Mouse (Mus musculus) MEL (cell line): Measurements from ENCODE around the gene Emsy. TPM values are rescaled to one million over a fixed set of nuclear protein-coding genes. Genes with fewer than 3 reads are reported as not detected.
A peak's percentile ranks its signal among the peaks of the same experiment; 100 is the strongest.

Source experiments
- DNase-seq: peaks from one replicate; pipeline ENCODE4 v3.0.0; 2011; ENCODE audit warnings: low read depth, low spot score
- H3K27ac ChIP-seq: 2 replicates; pipeline ENCODE4 v1.5.1; 2012; ENCODE audit warnings: low read depth, mild to moderate bottlenecking, control low read depth, low read length, moderate library complexity; ENCODE audit not compliant: control insufficient read depth
- H3K27me3 ChIP-seq, 2 experiments: fragments of 150-350 bp in 1 of 2; sonication (generic) in 1 of 2; 2 replicates each; pipeline ENCODE4 v1.6.1; 2012; ENCODE audit warnings: low read length in 2 of 2, mild to moderate bottlenecking in 2 of 2, improper control_type of control experiment in 1 of 2, moderate library complexity in 1 of 2; ENCODE audit not compliant: insufficient read depth in 2 of 2, control insufficient read depth in 1 of 2
- H3K36me3 ChIP-seq, 2 experiments: 2 replicates each; pipeline ENCODE4 v1.6.1; 2012 to 2014; ENCODE audit warnings: low read length in 2 of 2, improper control_type of control experiment in 1 of 2, inconsistent platforms in 1 of 2, mild to moderate bottlenecking in 1 of 2; ENCODE audit not compliant: insufficient read depth in 2 of 2, control insufficient read depth in 1 of 2
- H3K4me1 ChIP-seq, 2 experiments: fragments of 150-350 bp in 1 of 2; sonication (generic) in 1 of 2; 2 replicates each; pipeline ENCODE4 v1.6.1; 2012; ENCODE audit warnings: low read length in 2 of 2, improper control_type of control experiment in 1 of 2, mild to moderate bottlenecking in 1 of 2; ENCODE audit not compliant: insufficient read depth in 2 of 2, control insufficient read depth in 1 of 2
- H3K4me3 ChIP-seq, 2 experiments: fragments of 150-350 bp in 1 of 2; sonication (generic) in 1 of 2; 2 replicates each; pipeline ENCODE4 v1.5.1; 2012; ENCODE audit warnings: low read depth in 2 of 2, low read length in 2 of 2, mild to moderate bottlenecking in 2 of 2, moderate library complexity in 2 of 2, control low read depth in 1 of 2, improper control_type of control experiment in 1 of 2; ENCODE audit not compliant: control insufficient read depth in 1 of 2, insufficient read depth in 1 of 2
- H3K79me2 ChIP-seq: 2 replicates; pipeline ENCODE4 v1.6.1; 2012; ENCODE audit warnings: mild to moderate bottlenecking, low read length, moderate library complexity; ENCODE audit not compliant: control insufficient read depth, poor library complexity, insufficient read depth
- H3K9ac ChIP-seq: 2 replicates; pipeline ENCODE4 v1.6.1; 2012; ENCODE audit warnings: low read depth, mild to moderate bottlenecking, control low read depth, low read length, moderate library complexity; ENCODE audit not compliant: control insufficient read depth, poor library complexity, severe bottlenecking
- H3K9me3 ChIP-seq: fragments of 150-350 bp; sonication (generic); replicated peaks from 2 replicates; pipeline ENCODE4 v1.6.1; 2012; ENCODE audit warnings: mild to moderate bottlenecking, low read length, improper control_type of control experiment, moderate library complexity; ENCODE audit not compliant: insufficient read depth
- BHLHE40 ChIP-seq: IDR thresholded peaks from 2 replicates; pipeline ENCODE4 v1.6.1; 2012; ENCODE audit warnings: low read depth, mild to moderate bottlenecking, inconsistent platforms, low read length, improper control_type of control experiment, borderline replicate concordance
- CHD1 ChIP-seq: IDR thresholded peaks from 2 replicates; pipeline ENCODE4 v1.6.1; 2012; ENCODE audit warnings: low read depth, mild to moderate bottlenecking, inconsistent platforms, low read length, improper control_type of control experiment
- CHD2 ChIP-seq: IDR thresholded peaks from 2 replicates; pipeline ENCODE4 v1.6.1; 2011; ENCODE audit warnings: low read length, improper control_type of control experiment
- CTCF ChIP-seq, 3 experiments: IDR thresholded peaks in 2 of 3; conservative IDR thresholded peaks in 1 of 3; 2 replicates each; pipeline ENCODE4 v1.5.1; 2011 to 2012; ENCODE audit warnings: low read length in 3 of 3, low read depth in 2 of 3, mild to moderate bottlenecking in 2 of 3, improper control_type of control experiment in 1 of 3, inconsistent platforms in 1 of 3, mixed read lengths in 1 of 3, moderate library complexity in 1 of 3; ENCODE audit not compliant: control insufficient read depth in 1 of 3, insufficient read depth in 1 of 3, poor library complexity in 1 of 3, severe bottlenecking in 1 of 3
- ETS1 ChIP-seq: IDR thresholded peaks from 2 replicates; pipeline ENCODE4 v1.6.1; 2012; ENCODE audit warnings: low read depth, mild to moderate bottlenecking, inconsistent platforms, low read length, improper control_type of control experiment, moderate library complexity
- GABPA ChIP-seq: IDR thresholded peaks from 2 replicates; pipeline ENCODE4 v1.6.1; 2012; ENCODE audit warnings: low read depth, mild to moderate bottlenecking, inconsistent platforms, low read length, improper control_type of control experiment, moderate library complexity
- JUND ChIP-seq: IDR thresholded peaks from 2 replicates; pipeline ENCODE4 v1.6.1; 2011; ENCODE audit warnings: low read depth, mild to moderate bottlenecking, improper control_type of control experiment, low read length
- KAT2A ChIP-seq: conservative IDR thresholded peaks from 2 replicates; pipeline ENCODE4 v1.6.1; 2012; ENCODE audit warnings: low read depth, low read length, improper control_type of control experiment, inconsistent platforms
- MYB ChIP-seq: IDR thresholded peaks from 2 replicates; pipeline ENCODE4 v1.6.1; 2011; ENCODE audit warnings: mild to moderate bottlenecking, low read depth, low read length, improper control_type of control experiment
- NELFE ChIP-seq: IDR thresholded peaks from 2 replicates; pipeline ENCODE4 v1.6.1; 2011; ENCODE audit warnings: low read depth, low read length, improper control_type of control experiment
- NRF1 ChIP-seq: IDR thresholded peaks from 2 replicates; pipeline ENCODE4 v1.6.1; 2014; ENCODE audit warnings: low read depth, mild to moderate bottlenecking, inconsistent platforms, low read length, improper control_type of control experiment, moderate library complexity; ENCODE audit not compliant: poor library complexity, insufficient read depth, severe bottlenecking
- POLR2A ChIP-seq, 2 experiments: IDR thresholded peaks; 2 replicates each; pipeline ENCODE4 v1.6.1; 2011 to 2012; ENCODE audit warnings: low read length in 2 of 2, mild to moderate bottlenecking in 2 of 2, control low read depth in 1 of 2, improper control_type of control experiment in 1 of 2, low read depth in 1 of 2, moderate library complexity in 1 of 2; ENCODE audit not compliant: control insufficient read depth in 1 of 2, insufficient read depth in 1 of 2, poor library complexity in 1 of 2
- RAD21 ChIP-seq: IDR thresholded peaks from 2 replicates; pipeline ENCODE4 v1.6.1; 2011; ENCODE audit warnings: mild to moderate bottlenecking, low read depth, low read length, improper control_type of control experiment
- RCOR1 ChIP-seq: IDR thresholded peaks from 2 replicates; pipeline ENCODE4 v1.6.1; 2012; ENCODE audit warnings: low read depth, mild to moderate bottlenecking, inconsistent platforms, low read length, improper control_type of control experiment
- TAL1 ChIP-seq: IDR thresholded peaks from 2 replicates; pipeline ENCODE4 v1.6.1; 2012; ENCODE audit warnings: mild to moderate bottlenecking, inconsistent platforms, low read length, moderate library complexity, mixed read lengths
- TBP ChIP-seq: IDR thresholded peaks from 2 replicates; pipeline ENCODE4 v1.8.0; 2011; ENCODE audit warnings: low read depth, low read length, improper control_type of control experiment
- UBTF ChIP-seq: IDR thresholded peaks from 2 replicates; pipeline ENCODE4 v1.6.1; 2012; ENCODE audit warnings: low read depth, mild to moderate bottlenecking, inconsistent platforms, low read length, improper control_type of control experiment, moderate library complexity, borderline replicate concordance; ENCODE audit not compliant: insufficient read depth
- USF2 ChIP-seq, 2 experiments: IDR thresholded peaks; 2 replicates each; pipeline ENCODE4 v1.6.1; 2011 to 2012; ENCODE audit warnings: improper control_type of control experiment in 2 of 2, low read length in 2 of 2, borderline replicate concordance in 1 of 2, inconsistent platforms in 1 of 2, low read depth in 1 of 2, mild to moderate bottlenecking in 1 of 2; ENCODE audit not compliant: insufficient read depth in 1 of 2
- ZC3H11A ChIP-seq: IDR thresholded peaks from 2 replicates; pipeline ENCODE4 v1.6.1; 2012; ENCODE audit warnings: low read depth, mild to moderate bottlenecking, inconsistent platforms, low read length, improper control_type of control experiment
- ZMIZ1 ChIP-seq: IDR thresholded peaks from 2 replicates; pipeline ENCODE4 v1.6.1; 2012; ENCODE audit warnings: low read depth, mild to moderate bottlenecking, inconsistent platforms, low read length, improper control_type of control experiment, moderate library complexity
- ZNF384 ChIP-seq: IDR thresholded peaks from 2 replicates; pipeline ENCODE4 v1.6.1; 2012; ENCODE audit warnings: low read depth, mild to moderate bottlenecking, inconsistent platforms, low read length, improper control_type of control experiment
- polyA plus RNA-seq, 2 experiments: library from polyadenylated mRNA; stranded (reverse) in 1 of 2; unstranded in 1 of 2; fragments of >175 nt in 1 of 2; fragments of >200 nt in 1 of 2; gene quantifications; 2 replicates each; pipeline versions ENCODE4 v1.2.1 to v1.2.4; 2012; ENCODE audit warnings: low replicate concordance in 2 of 2, low read depth in 1 of 2; ENCODE audit not compliant: insufficient read length in 2 of 2, insufficient read depth in 1 of 2, missing spikeins in 1 of 2
- total RNA-seq: library from RNA; depleted of rRNA; stranded (reverse); fragments of 300-350 nt; gene quantifications from 2 replicates; pipeline ENCODE4 v1.2.3, GENCODE M21; 2012

Emsy gene
- total and polyA plus RNA-seq, 3 experiments, result 10.2 to 24.1 TPM; not detected in 1

GRCm38 (mm10) chr7:98612936-98613335 lies 43.6 kb downstream of the Emsy start:
- DNase-seq, result no peak
- Histone ChIP-seq H3K9ac (no peak overlapping the region), H3K27me3 (no peaks in the 10 kb centered on the region), H3K27ac (no peak overlapping the region), H3K4me1 (no peaks in the 10 kb centered on the region), H3K9me3 (no peaks in the 10 kb centered on the region), H3K79me2 (no peaks in the 10 kb centered on the region), H3K36me3 (peaks cover 2 to 26% of the 10 kb centered on the region in 2 experiments), H3K4me3 (no peak overlapping the region)
- TF ChIP-seq TAL1 (no peak), CHD2 (no peak), TBP (no peak), UBTF (no peak), RAD21 (no peak), NELFE (no peak), MYB (no peak), NRF1 (no peak), GABPA (no peak), CHD1 (no peak), CTCF (IDR thresholded peaks at IDR 0.05 in 2 of 3, conservative IDR thresholded peaks at IDR 0.05 in 1 of 3; ENCODE audit: control insufficient read depth in 1 of 3, insufficient read depth in 1 of 3, low read depth in 2 of 3, low read length in 3 of 3, poor library complexity in 1 of 3, severe bottlenecking in 1 of 3) (no peak), ZC3H11A (no peak), BHLHE40 (no peak), ZNF384 (no peak), ETS1 (no peak), KAT2A (no peak), USF2 (IDR thresholded peaks at IDR 0.05; ENCODE audit: borderline replicate concordance in 1 of 2, insufficient read depth in 1 of 2, low read depth in 1 of 2, low read length in 2 of 2) (no peak), ZMIZ1 (no peak), POLR2A (IDR thresholded peaks at IDR 0.05; ENCODE audit: control insufficient read depth in 1 of 2, insufficient read depth in 1 of 2, low read depth in 1 of 2, low read length in 2 of 2, poor library complexity in 1 of 2) (no peak), JUND (no peak)

GRCm38 (mm10) chr7:98608520-98608919 lies 48.1 kb downstream of the Emsy start:
- no peaks in the 10 kb centered on the region for H3K9me3 ChIP-seq

More at GRCm38 (mm10) chr7:98608520-98608919, 48.1 kb downstream of the Emsy start:
- TF ChIP-seq NRF1 (no peak), RCOR1 (peak; percentile 67; the same call in 1 of the 2 replicates)
- peaks cover 2 to 21% of the 10 kb centered on the region in 2 experiments for H3K36me3 ChIP-seq
- no peaks in the 10 kb centered on the region for H3K27me3 ChIP-seq
- DNase-seq, result no peak
- no peak overlapping the region for H3K9ac ChIP-seq
- H3K4me3 ChIP-seq, result no peak overlapping the region
- H3K4me1 ChIP-seq, result no peaks in the 10 kb centered on the region
- H3K27ac ChIP-seq, result no peak overlapping the region
- no peaks in the 10 kb centered on the region for H3K79me2 ChIP-seq
